Mouse (Mus musculus) lung, adult 18-20 months (tissue): ENCODE data around the gene Rps3.

Source experiments
- DNase-seq, 2 experiments: peaks; one replicate each; pipeline ENCODE4 v3.0.0; 2022; ENCODE audit warnings: mixed read lengths in 2 of 2

Rps3 gene

GRCm38 (mm10) chr7:99474836-99475561 is 8.5 kb downstream of the Rps3 start:
- peak; percentile 53 to 67 for DNase-seq

GRCm38 (mm10) chr7:99473638-99474407 is 9.7 kb downstream of the Rps3 start:
- DNase-seq: no peak

- DNase-seq: no peak
These were observed 12.0 kb downstream of the Rps3 start for GRCm38 (mm10) chr7:99471578-99471977.

GRCm38 (mm10) chr7:99469680-99470405 is 13.7 kb downstream of the Rps3 start:
- DNase-seq: peak; percentile 50 to 55

- peak; percentile 65 to 66 for DNase-seq
These were observed 15.0 kb downstream of the Rps3 start for GRCm38 (mm10) chr7:99468283-99469132.

GRCm38 (mm10) chr7:99467916-99468282 is 15.6 kb downstream of the Rps3 start:
- DNase-seq: peak; percentile 42 to 55

- peak; percentile 21 to 31 for DNase-seq
These were observed 17.7 kb downstream of the Rps3 start, which contains the start of gene Klhl35 for GRCm38 (mm10) chr7:99465811-99466210. TSS of gene Klhl35 (plus strand) at chr7:99466004.

- no peak for DNase-seq
These were observed 20.4 kb downstream of the Rps3 start for GRCm38 (mm10) chr7:99463120-99463519.

GRCm38 (mm10) chr7:99459888-99460652 is 23.5 kb downstream of the Rps3 start:
- DNase-seq: no peak

GRCm38 (mm10) chr7:99458849-99459248 is 24.7 kb downstream of the Rps3 start:
- DNase-seq: no peak

GRCm38 (mm10) chr7:99454044-99454443 is 29.5 kb downstream of the Rps3 start:
- DNase-seq: no peak

- no peak for DNase-seq
These were observed 30.7 kb downstream of the Rps3 start for GRCm38 (mm10) chr7:99452859-99453258.

GRCm38 (mm10) chr7:99450703-99451102 is 32.8 kb downstream of the Rps3 start:
- peak; percentile 38 to 79 for DNase-seq

GRCm38 (mm10) chr7:99449751-99450150 is 33.8 kb downstream of the Rps3 start:
- no peak for DNase-seq

GRCm38 (mm10) chr7:99449063-99449462 is 34.5 kb downstream of the Rps3 start:
- DNase-seq: no peak

- DNase-seq: no peak
These were observed 34.9 kb downstream of the Rps3 start for GRCm38 (mm10) chr7:99448619-99449018.

GRCm38 (mm10) chr7:99447323-99447722 is 36.2 kb downstream of the Rps3 start:
- no peak for DNase-seq

- no peak for DNase-seq
These were observed 37.7 kb downstream of the Rps3 start for GRCm38 (mm10) chr7:99445833-99446232.

- no peak for DNase-seq
These were observed 39.5 kb downstream of the Rps3 start for GRCm38 (mm10) chr7:99444012-99444411.

GRCm38 (mm10) chr7:99443164-99443563 is 40.4 kb downstream of the Rps3 start:
- DNase-seq: no peak

GRCm38 (mm10) chr7:99441534-99442072 is 41.9 kb downstream of the Rps3 start:
- DNase-seq: peak; percentile 87 to 91
